Mouse (Mus musculus): ENCODE measurements around the gene Tmod3. TPM values are rescaled to one million over a fixed set of nuclear protein-coding genes. Genes with fewer than 3 reads are reported as not detected.
"Not testable (repeated sequence)": the region's sequence is repeated elsewhere in the genome, so short reads cannot be mapped to it uniquely, and the experiment has no call there.

The Tmod3 gene
- total and polyA plus RNA-seq, 3 experiments: 29.9 to 46.4 TPM; not detected in 1

GRCm38 (mm10) chr9:75494407-75495005 lies 65.0 kb downstream of the Tmod3 start:
- H3K27ac ChIP-seq (ENCODE audit: control insufficient read depth, low read depth, low read length): no peak overlapping the region
- H3K9me3 ChIP-seq (replicated peaks; ENCODE audit: insufficient read depth, low read length): no peaks in the 10 kb centered on the region
- no peak for DNase-seq (ENCODE audit: low read depth, low spot score)
- H3K4me3 ChIP-seq (ENCODE audit: control insufficient read depth in 1 of 2, insufficient read depth in 1 of 2, low read depth in 2 of 2, low read length in 2 of 2): no peak overlapping the region
- H3K79me2 ChIP-seq (ENCODE audit: control insufficient read depth, insufficient read depth, low read length, poor library complexity): no peaks in the 10 kb centered on the region
- H3K4me1 ChIP-seq (ENCODE audit: control insufficient read depth in 1 of 2, insufficient read depth in 2 of 2, low read length in 2 of 2): no peaks in the 10 kb centered on the region
- no peaks in the 10 kb centered on the region for H3K36me3 ChIP-seq (ENCODE audit: control insufficient read depth in 1 of 2, insufficient read depth in 2 of 2, low read length in 2 of 2)
- TF ChIP-seq MAZ (IDR thresholded peaks at IDR 0.05; ENCODE audit: low read depth, low read length) (no peak), MEF2A (IDR thresholded peaks at IDR 0.05; ENCODE audit: extremely low read depth, insufficient replicate concordance, low read depth, low read length, poor library complexity, severe bottlenecking) (no peak), TAL1 (IDR thresholded peaks at IDR 0.05; ENCODE audit: low read length) (no peak), UBTF (IDR thresholded peaks at IDR 0.05; ENCODE audit: borderline replicate concordance, insufficient read depth, low read depth, low read length) (no peak), SIN3A (IDR thresholded peaks at IDR 0.05; ENCODE audit: low read length) (no peak), CHD2 (IDR thresholded peaks at IDR 0.05; ENCODE audit: low read length) (no peak), EP300 (IDR thresholded peaks at IDR 0.05; ENCODE audit: low read depth in 1 of 2, low read length in 2 of 2) (no peak), E2F4 (IDR thresholded peaks at IDR 0.05; ENCODE audit: borderline replicate concordance, low read depth, low read length) (no peak)
- no peak overlapping the region for H3K9ac ChIP-seq (ENCODE audit: control insufficient read depth, low read depth, low read length, poor library complexity, severe bottlenecking)
- no peaks in the 10 kb centered on the region for H3K27me3 ChIP-seq (ENCODE audit: control insufficient read depth in 1 of 2, insufficient read depth in 2 of 2, low read length in 2 of 2)

GRCm38 (mm10) chr9:75488255-75488654 lies 71.2 kb downstream of the Tmod3 start:
- H3K27me3 ChIP-seq (ENCODE audit: control insufficient read depth in 1 of 2, insufficient read depth in 2 of 2, low read length in 2 of 2); H3K4me1 ChIP-seq (ENCODE audit: control insufficient read depth in 1 of 2, insufficient read depth in 2 of 2, low read length in 2 of 2); H3K9ac ChIP-seq (ENCODE audit: control insufficient read depth, low read depth, low read length, poor library complexity, severe bottlenecking); DNase-seq (ENCODE audit: low read depth, low spot score); H3K9me3 ChIP-seq (replicated peaks; ENCODE audit: insufficient read depth, low read length); H3K36me3 ChIP-seq (ENCODE audit: control insufficient read depth in 1 of 2, insufficient read depth in 2 of 2, low read length in 2 of 2); H3K4me3 ChIP-seq (ENCODE audit: control insufficient read depth in 1 of 2, insufficient read depth in 1 of 2, low read depth in 2 of 2, low read length in 2 of 2); H3K27ac ChIP-seq (ENCODE audit: control insufficient read depth, low read depth, low read length); H3K79me2 ChIP-seq (ENCODE audit: control insufficient read depth, insufficient read depth, low read length, poor library complexity): not testable (repeated sequence)

- H3K9ac ChIP-seq (ENCODE audit: control insufficient read depth, low read depth, low read length, poor library complexity, severe bottlenecking): no peak overlapping the region
- H3K36me3 ChIP-seq (ENCODE audit: control insufficient read depth in 1 of 2, insufficient read depth in 2 of 2, low read length in 2 of 2): no peaks in the 10 kb centered on the region
- H3K4me3 ChIP-seq (ENCODE audit: control insufficient read depth in 1 of 2, insufficient read depth in 1 of 2, low read depth in 2 of 2, low read length in 2 of 2): no peak overlapping the region
These were observed 74.2 kb downstream of the Tmod3 start for GRCm38 (mm10) chr9:75485231-75485630.

More at GRCm38 (mm10) chr9:75485231-75485630, 74.2 kb downstream of the Tmod3 start:
- Histone ChIP-seq H3K9me3 (replicated peaks; ENCODE audit: insufficient read depth, low read length) (no peaks in the 10 kb centered on the region), H3K27me3 (ENCODE audit: control insufficient read depth in 1 of 2, insufficient read depth in 2 of 2, low read length in 2 of 2) (no peaks in the 10 kb centered on the region), H3K79me2 (ENCODE audit: control insufficient read depth, insufficient read depth, low read length, poor library complexity) (no peaks in the 10 kb centered on the region), H3K27ac (ENCODE audit: control insufficient read depth, low read depth, low read length) (no peak overlapping the region), H3K4me1 (ENCODE audit: control insufficient read depth in 1 of 2, insufficient read depth in 2 of 2, low read length in 2 of 2) (no peaks in the 10 kb centered on the region)
- no peak for DNase-seq (ENCODE audit: low read depth, low spot score)
- no peak for TF ChIP-seq TCF12 (IDR thresholded peaks at IDR 0.05; ENCODE audit: low read depth, low read length)
- no peak for TF ChIP-seq MEF2A (IDR thresholded peaks at IDR 0.05; ENCODE audit: extremely low read depth, insufficient replicate concordance, low read depth, low read length, poor library complexity, severe bottlenecking)
- no peak for TF ChIP-seq SIN3A (IDR thresholded peaks at IDR 0.05; ENCODE audit: low read length)

Data from MEL (cell line).